Mouse (Mus musculus) gastrocnemius, postnatal 10 days (tissue): ENCODE data around the gene Gfod1. TPM values are rescaled to one million over a fixed set of nuclear protein-coding genes. Genes with fewer than 3 reads are reported as not detected.

Experiments
- DNase-seq: peaks from one replicate; pipeline ENCODE4 v3.0.0; 2021; ENCODE audit warnings: mixed read lengths
- total RNA-seq, 2 experiments: library from RNA; stranded (reverse); gene quantifications; 2 replicates each; pipeline ENCODE4 v1.2.3; 2021

The Gfod1 gene
- total RNA-seq, 2 experiments from 2014 or later: 6.2 to 6.8 TPM

- DNase-seq: no peak
Measured at GRCm38 (mm10) chr13:43152005-43152520, 151.9 kb downstream of the Gfod1 start.

- DNase-seq: no peak
Measured at GRCm38 (mm10) chr13:43149661-43150060, 154.3 kb downstream of the Gfod1 start.

- no peak for DNase-seq
Measured at GRCm38 (mm10) chr13:43148692-43149091, 155.3 kb downstream of the Gfod1 start.

GRCm38 (mm10) chr13:43146515-43147258 is 157.3 kb downstream of the Gfod1 start:
- no peak for DNase-seq

Other genes starting within 250 kb of the Gfod1 start
- 10 to 100 TPM; 26.8 to 28.3 TPM for gene Tbc1d7, start 132.7 kb downstream of the Gfod1 start, total RNA-seq
- gene Sirt5, start 61.3 kb upstream of the Gfod1 start, total RNA-seq: 10 to 100 TPM; 13.3 to 14.0 TPM
- 100 to 1,000 TPM; 149 to 160 TPM for gene Nol7, start 94.2 kb upstream of the Gfod1 start, total RNA-seq
- gene Ranbp9, start 177.1 kb upstream of the Gfod1 start, total RNA-seq: 10 to 100 TPM; 38.1 to 43.4 TPM